Mouse (Mus musculus) small intestine, adult 2 months (tissue): ENCODE results near the gene Atp2c1. TPM values are rescaled to one million over a fixed set of nuclear protein-coding genes. Genes with fewer than 3 reads are reported as not detected.

ENCODE experiments used
- H3K27ac ChIP-seq: fragments of 200-500 bp; 2 replicates; pipeline ENCODE4 v1.5.1; 2012; ENCODE audit warnings: low read depth, low read length, control low read depth, inconsistent platforms; ENCODE audit not compliant: insufficient read depth
- H3K27me3 ChIP-seq: fragments of 200-500 bp; 2 replicates; pipeline ENCODE4 v1.6.1; 2012; ENCODE audit warnings: mild to moderate bottlenecking, moderate library complexity, low read length, inconsistent platforms; ENCODE audit not compliant: control insufficient read depth, insufficient read depth
- H3K36me3 ChIP-seq: fragments of 200-500 bp; 2 replicates; pipeline ENCODE4 v1.6.1; 2012; ENCODE audit warnings: mild to moderate bottlenecking, low read length, control low read depth, inconsistent platforms; ENCODE audit not compliant: control insufficient read depth, insufficient read depth
- H3K4me1 ChIP-seq: fragments of 200-500 bp; 2 replicates; pipeline ENCODE4 v1.6.1; 2012; ENCODE audit warnings: low read length, inconsistent platforms, mixed read lengths; ENCODE audit not compliant: control insufficient read depth, insufficient read depth, insufficient read length
- H3K4me3 ChIP-seq: fragments of 200-500 bp; 2 replicates; pipeline ENCODE4 v1.5.1; 2012; ENCODE audit warnings: low read depth, mild to moderate bottlenecking, control low read depth, inconsistent platforms, low read length, moderate library complexity
- CTCF ChIP-seq: fragments of 200-500 bp; IDR thresholded peaks from 2 replicates; pipeline ENCODE4 v1.5.1; 2012; ENCODE audit warnings: low read depth, mild to moderate bottlenecking, control low read depth, inconsistent platforms, low read length, moderate library complexity, mixed read lengths; ENCODE audit not compliant: insufficient replicate concordance, insufficient read length; ENCODE audit errors: extremely low read depth
- POLR2A ChIP-seq: fragments of 200-500 bp; IDR thresholded peaks from 2 replicates; pipeline ENCODE4 v1.6.1; 2012; ENCODE audit warnings: low read depth, mild to moderate bottlenecking, control low read depth, inconsistent platforms, low read length, moderate library complexity
- WGBS: fragments of 180-500 bp; shearing (Covaris S2); methylation state at CpG from one replicate; pipeline ENCODE4 v1.1.7; 2018; 5-methylcytosine and 5-hydroxymethylcytosine counted together
- polyA plus RNA-seq: library from polyadenylated mRNA; depleted of rRNA; stranded (reverse); fragments of >200 nt; gene quantifications from 2 replicates; pipeline ENCODE4 v1.2.3, GENCODE M21; 2012; rRNA removed

The Atp2c1 gene
- polyA plus RNA-seq, 1 experiment, result 34.1 TPM

DNA sequence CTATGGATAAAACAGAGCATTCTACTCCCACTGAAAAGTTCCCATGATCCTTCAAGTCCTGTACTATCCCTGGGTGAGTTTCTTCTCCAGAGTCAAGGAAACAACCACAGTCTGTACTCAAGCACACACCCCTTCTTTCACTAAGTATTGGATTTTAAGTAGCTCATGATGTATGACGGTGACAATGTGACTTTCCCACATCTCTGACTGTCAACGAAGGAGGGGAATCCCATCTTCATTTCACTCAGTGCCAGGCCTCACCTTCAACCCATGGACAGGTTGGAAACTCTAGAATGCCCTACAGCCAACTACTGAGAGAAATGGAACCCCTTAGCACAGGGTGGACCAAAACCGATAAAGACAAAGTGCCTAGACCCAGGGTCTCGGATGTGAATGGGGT lies 160.9 kb downstream of the Atp2c1 start:
- TF ChIP-seq POLR2A, result no peak
- TF ChIP-seq CTCF, result no peak
- no peak overlapping the region for H3K27ac ChIP-seq
- no peaks in the 10 kb centered on the region for H3K27me3 ChIP-seq
- H3K4me1 ChIP-seq, result no peaks in the 10 kb centered on the region
- 84% methylated on average over 4 of the region's 4 CpGs for WGBS
- no peak overlapping the region for H3K4me3 ChIP-seq
- H3K36me3 ChIP-seq, result no peaks in the 10 kb centered on the region

- Histone ChIP-seq H3K27me3 (no peaks in the 10 kb centered on the region), H3K27ac (no peak overlapping the region), H3K4me1 (no peaks in the 10 kb centered on the region), H3K4me3 (no peak overlapping the region), H3K36me3 (no peaks in the 10 kb centered on the region)
- 74% methylated on average over 5 of the region's 5 CpGs for WGBS
- no peak for TF ChIP-seq CTCF
- no peak for TF ChIP-seq POLR2A
Observed at GRCm38 (mm10) chr9:105363520-105364231, 163.4 kb downstream of the Atp2c1 start.

GRCm38 (mm10) chr9:105362181-105362580 lies 164.9 kb downstream of the Atp2c1 start:
- no peaks in the 10 kb centered on the region for H3K4me1 ChIP-seq

More at GRCm38 (mm10) chr9:105362181-105362580, 164.9 kb downstream of the Atp2c1 start:
- Histone ChIP-seq H3K36me3 (no peaks in the 10 kb centered on the region), H3K4me3 (no peak overlapping the region), H3K27ac (no peak overlapping the region), H3K27me3 (no peaks in the 10 kb centered on the region)
- TF ChIP-seq POLR2A (no peak), CTCF (no peak)
- 71% methylated on average over 2 of the region's 2 CpGs for WGBS

Other genes with a start within 250 kb of the Atp2c1 start
- gene Aste1, start 131.9 kb downstream of the Atp2c1 start, polyA plus RNA-seq, result 2.3 and 4.6 TPM in 2 replicates
- gene Nek11, start 131.8 kb downstream of the Atp2c1 start, polyA plus RNA-seq, result not detected in 2 replicates
- gene Pik3r4, start 115.7 kb upstream of the Atp2c1 start, polyA plus RNA-seq, result 6.4 and 11.5 TPM in 2 replicates